Mouse (Mus musculus) heart, adult 2 months (tissue): ENCODE measurements around the gene Gm42688. TPM values are rescaled to one million over a fixed set of nuclear protein-coding genes. Genes with fewer than 3 reads are reported as not detected.

Experiments used
- DNase-seq, 2 experiments: peaks; one replicate each; pipeline ENCODE4 v3.0.0; 2021
- H3K27ac ChIP-seq: fragments of 200-600 bp; 2 replicates; pipeline ENCODE4 v1.8.1; 2022
- H3K27me3 ChIP-seq: fragments of 200-500 bp; 2 replicates; pipeline ENCODE4 v1.6.1; 2012; ENCODE audit warnings: mild to moderate bottlenecking, low read length, inconsistent platforms, mixed read lengths; ENCODE audit not compliant: control insufficient read depth, insufficient read depth
- H3K36me3 ChIP-seq: fragments of 200-500 bp; 2 replicates; pipeline ENCODE4 v1.6.1; 2012; ENCODE audit warnings: low read length, inconsistent platforms; ENCODE audit not compliant: control insufficient read depth, insufficient read depth
- H3K4me1 ChIP-seq: fragments of 200-500 bp; 2 replicates; pipeline ENCODE4 v1.6.1; 2011; ENCODE audit warnings: low read length; ENCODE audit not compliant: control insufficient read depth, insufficient read depth
- H3K4me3 ChIP-seq: fragments of 200-600 bp; 2 replicates; pipeline ENCODE4 v1.8.1; 2022
- H3K79me2 ChIP-seq: fragments of 200-500 bp; replicated peaks from 2 replicates; pipeline ENCODE4 v1.6.1; 2012; ENCODE audit warnings: mild to moderate bottlenecking, inconsistent platforms, low read length, moderate library complexity, mixed read lengths; ENCODE audit not compliant: control insufficient read depth, insufficient read depth
- H3K9ac ChIP-seq: fragments of 200-500 bp; 2 replicates; pipeline ENCODE4 v1.6.1; 2012; ENCODE audit warnings: low read depth, mild to moderate bottlenecking, control low read depth, inconsistent platforms, low read length, mixed read lengths
- CTCF ChIP-seq: fragments of 200-600 bp; IDR thresholded peaks from 2 replicates; pipeline ENCODE4 v1.8.1; 2022; ENCODE audit warnings: antibody characterized with exemption, mild to moderate bottlenecking, moderate library complexity
- EP300 ChIP-seq: fragments of 200-500 bp; IDR thresholded peaks from 2 replicates; pipeline ENCODE4 v1.6.1; 2011; ENCODE audit warnings: low read depth, low read length, control low read depth; ENCODE audit not compliant: insufficient read depth
- POLR2A ChIP-seq: fragments of 200-500 bp; IDR thresholded peaks from 2 replicates; pipeline ENCODE4 v1.6.1; 2011; ENCODE audit warnings: mild to moderate bottlenecking, low read depth, low read length, control low read depth; ENCODE audit not compliant: insufficient read depth
- WGBS: fragments of 180-500 bp; shearing (Covaris S2); methylation state at CpG from one replicate; pipeline ENCODE4 v1.1.7; 2018; 5-methylcytosine and 5-hydroxymethylcytosine counted together
- intact Hi-C: fragments of 180-260 bp; cut with DNase I; formaldehyde crosslinking; loops from one replicate; pipeline ENCODE4 v1.15.1; 2025
- polyA plus RNA-seq: library from polyadenylated mRNA; depleted of rRNA; stranded (reverse); fragments of >200 nt; gene quantifications from 2 replicates; pipeline ENCODE4 v1.2.3, GENCODE M21; 2012
- total RNA-seq, 2 experiments: library from RNA; stranded (reverse); gene quantifications; 2 replicates each; pipeline ENCODE4 v1.2.3; 2021

Gm42688 gene
- total and polyA plus RNA-seq, 3 experiments = 0.80 to 1.6 (median 0.94) TPM

- no peak for DNase-seq
- intact Hi-C loops = loop anchor here (2.0 kb wide), 1 partner anchor 17 kb away; no protein-coding TSS in a partner anchor
- no peaks in the 10 kb centered on the region for H3K36me3 ChIP-seq
- 40% methylated on average over 4 of the region's 4 CpGs for WGBS
- peaks cover 2% of the 10 kb centered on the region; the same call in 1 of the 2 replicates for H3K4me1 ChIP-seq
- TF ChIP-seq POLR2A (0 out of 2 replicates have a peak, but pooled peaks have one; percentile 16), CTCF (no peak)
- H3K9ac ChIP-seq = no peak overlapping the region
- H3K4me3 ChIP-seq = peak overlapping the region; percentile 47; the same call in 1 of the 2 replicates
- H3K79me2 ChIP-seq = no peaks in the 10 kb centered on the region
- peak overlapping the region; percentile 49; the same call in 1 of the 2 replicates for H3K27ac ChIP-seq
- no peaks in the 10 kb centered on the region for H3K27me3 ChIP-seq
Measured at GRCm38 (mm10) chr6:83141636-83142035, 40.2 kb downstream of the Gm42688 start.

GRCm38 (mm10) chr6:83142211-83142731, 40.9 kb downstream of the Gm42688 start:
- TF ChIP-seq POLR2A (peak; percentile 48), CTCF (no peak)
- no peaks in the 10 kb centered on the region for H3K36me3 ChIP-seq
- peak; percentile 38 to 50 for DNase-seq
- no peaks in the 10 kb centered on the region for H3K79me2 ChIP-seq
- peak overlapping the region; percentile 47 for H3K4me3 ChIP-seq
- H3K9ac ChIP-seq = peak overlapping the region; percentile 50; the same call in 1 of the 2 replicates
- 6% methylated on average over 41 of the region's 41 CpGs for WGBS
- H3K27ac ChIP-seq = peak overlapping the region; percentile 49
- no peaks in the 10 kb centered on the region for H3K27me3 ChIP-seq
- intact Hi-C loops = no loop called here
- H3K4me1 ChIP-seq = peaks cover 2% of the 10 kb centered on the region; the same call in 1 of the 2 replicates

DNA sequence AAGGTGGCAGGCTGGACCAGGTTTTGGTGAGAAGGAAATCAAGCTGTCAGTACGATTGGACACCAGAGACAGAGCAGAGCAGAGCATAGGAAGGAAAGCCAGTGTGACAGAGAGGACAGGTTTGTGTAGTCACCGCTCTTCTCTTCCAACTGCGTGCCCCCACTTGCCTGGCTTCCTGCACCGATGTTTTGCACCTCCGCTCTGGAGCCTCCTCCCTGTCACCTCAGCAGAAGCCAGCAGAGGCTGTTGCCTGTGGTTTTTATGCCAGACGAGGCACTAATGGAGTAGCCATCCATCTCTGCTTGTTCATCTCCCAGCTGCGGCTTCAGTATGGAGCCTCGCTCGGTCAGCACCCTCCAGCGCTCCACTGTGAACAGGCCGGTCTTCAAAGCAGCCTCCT, 41.5 kb downstream of the Gm42688 start:
- Histone ChIP-seq H3K9ac (no peak overlapping the region), H3K4me1 (peaks cover 2% of the 10 kb centered on the region; the same call in 1 of the 2 replicates), H3K27ac (no peak overlapping the region; the same call in 1 of the 2 replicates), H3K4me3 (no peak overlapping the region), H3K79me2 (no peaks in the 10 kb centered on the region), H3K36me3 (no peaks in the 10 kb centered on the region), H3K27me3 (no peaks in the 10 kb centered on the region)
- WGBS = 77% methylated on average over 11 of the region's 11 CpGs
- TF ChIP-seq POLR2A = no peak
- intact Hi-C loops = no loop called here
- no peak for DNase-seq

- Histone ChIP-seq H3K4me3 (no peak overlapping the region), H3K27ac (no peak overlapping the region), H3K79me2 (no peaks in the 10 kb centered on the region), H3K4me1 (0 out of 2 replicates have a peak, but pooled peaks cover 2% of the 10 kb centered on the region), H3K9ac (no peak overlapping the region), H3K36me3 (no peaks in the 10 kb centered on the region), H3K27me3 (no peaks in the 10 kb centered on the region)
- intact Hi-C loops = no loop called here
- no peak for DNase-seq
- 22% methylated on average over 2 of the region's 2 CpGs for WGBS
- no peak for TF ChIP-seq CTCF
Measured at GRCm38 (mm10) chr6:83145209-83145608, 43.8 kb downstream of the Gm42688 start.

DNA sequence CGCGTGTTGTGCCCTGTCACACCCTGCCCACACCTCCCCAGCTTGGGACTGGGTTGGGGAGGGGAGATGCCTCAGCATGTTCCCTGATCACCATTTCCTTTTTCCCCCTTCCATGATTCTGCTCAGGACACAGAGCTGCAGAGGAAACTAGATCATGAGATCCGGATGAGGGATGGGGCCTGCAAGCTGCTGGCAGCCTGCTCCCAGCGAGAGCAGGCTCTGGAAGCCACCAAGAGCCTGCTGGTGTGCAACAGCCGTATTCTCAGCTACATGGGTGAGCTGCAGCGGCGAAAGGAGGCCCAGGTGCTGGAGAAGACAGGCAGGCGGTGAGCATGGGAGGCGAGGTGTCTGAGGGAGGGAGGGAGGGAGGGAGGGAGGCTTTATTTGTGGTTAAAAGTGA, 44.4 kb downstream of the Gm42688 start:
- H3K4me3 ChIP-seq = no peak overlapping the region
- DNase-seq = no peak
- H3K27ac ChIP-seq = no peak overlapping the region
- no peaks in the 10 kb centered on the region for H3K36me3 ChIP-seq
- intact Hi-C loops = no loop called here
- H3K9ac ChIP-seq = no peak overlapping the region
- H3K27me3 ChIP-seq = no peaks in the 10 kb centered on the region
- no peaks in the 10 kb centered on the region for H3K79me2 ChIP-seq
- TF ChIP-seq POLR2A = no peak
- 49% methylated on average over 9 of the region's 9 CpGs for WGBS
- 0 out of 2 replicates have a peak, but pooled peaks cover 2% of the 10 kb centered on the region for H3K4me1 ChIP-seq

DNA sequence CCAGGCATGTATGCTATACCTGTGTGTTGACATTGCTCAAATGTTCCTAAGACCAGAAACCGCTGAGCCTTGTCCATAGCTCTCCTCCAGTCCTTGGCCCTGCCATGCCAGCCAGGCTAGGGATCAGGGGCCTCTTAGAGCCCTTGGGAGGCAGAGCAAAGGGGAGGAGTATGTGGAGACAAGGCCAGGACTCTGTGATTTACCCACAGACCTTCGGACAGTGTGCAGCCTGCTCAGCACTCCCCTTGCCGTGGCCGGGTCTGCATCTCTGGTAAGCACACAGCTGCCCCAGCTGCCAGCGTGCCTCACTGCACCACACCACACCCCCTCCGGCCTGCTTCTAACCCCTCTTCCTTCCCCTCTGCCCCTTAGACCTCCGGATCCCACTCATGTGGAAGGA, 45.9 kb downstream of the Gm42688 start:
- DNase-seq = no peak
- WGBS = 56% methylated on average over 7 of the region's 7 CpGs
- Histone ChIP-seq H3K4me1 (0 out of 2 replicates have a peak, but pooled peaks cover 2% of the 10 kb centered on the region), H3K27me3 (no peaks in the 10 kb centered on the region), H3K36me3 (no peaks in the 10 kb centered on the region), H3K4me3 (no peak overlapping the region), H3K79me2 (no peaks in the 10 kb centered on the region), H3K9ac (no peak overlapping the region), H3K27ac (no peak overlapping the region)
- intact Hi-C loops = no loop called here
- no peak for TF ChIP-seq CTCF
- TF ChIP-seq EP300 = no peak
